Mouse (Mus musculus) heart, embryonic 15.5 days (tissue): Measurements from ENCODE around the gene Rab1a. TPM values are rescaled to one million over a fixed set of nuclear protein-coding genes. Genes with fewer than 3 reads are reported as not detected.
"Not testable (repeated sequence)": the region's sequence is repeated elsewhere in the genome, so short reads cannot be mapped to it uniquely, and the experiment has no call there.

ENCODE experiments used
- ATAC-seq: fragments of 200-750 bp; cut with Nextera tagmentation; replicated peaks from 2 replicates; pipeline ENCODE4 v1.8.0; 2017; ENCODE audit warnings: low read depth, moderate TSS enrichment; ENCODE audit not compliant: insufficient number of reproducible peaks, insufficient read depth, low FRiP score
- H3K27ac ChIP-seq: fragments of 300-500 bp; sonication (generic); 2 replicates; pipeline ENCODE4 v1.5.1; 2015; ENCODE audit warnings: mild to moderate bottlenecking, inconsistent platforms
- H3K27me3 ChIP-seq: fragments of 300-500 bp; sonication (generic); 2 replicates; pipeline ENCODE4 v1.6.1; 2015; ENCODE audit warnings: inconsistent platforms
- H3K36me3 ChIP-seq: fragments of 300-500 bp; sonication (generic); 2 replicates; pipeline ENCODE4 v1.6.1; 2015; ENCODE audit warnings: mild to moderate bottlenecking, inconsistent platforms
- H3K4me1 ChIP-seq: fragments of 300-500 bp; sonication (generic); replicated peaks from 2 replicates; pipeline ENCODE4 v1.6.1; 2015; ENCODE audit warnings: inconsistent platforms
- H3K4me2 ChIP-seq: fragments of 300-500 bp; sonication (generic); 2 replicates; pipeline ENCODE4 v1.6.1; 2015; ENCODE audit warnings: inconsistent platforms, mild to moderate bottlenecking, moderate library complexity
- H3K4me3 ChIP-seq: fragments of 300-500 bp; sonication (generic); 2 replicates; pipeline ENCODE4 v1.5.1; 2015; ENCODE audit warnings: mild to moderate bottlenecking, inconsistent platforms
- H3K9ac ChIP-seq: fragments of 300-500 bp; sonication (generic); 2 replicates; pipeline ENCODE4 v1.6.1; 2015; ENCODE audit warnings: mild to moderate bottlenecking, inconsistent platforms
- H3K9me3 ChIP-seq: fragments of 300-500 bp; sonication (generic); replicated peaks from 2 replicates; pipeline ENCODE4 v1.6.1; 2016; ENCODE audit warnings: inconsistent platforms
- WGBS: fragments of 180-500 bp; shearing (Covaris S2); methylation state at CpG from one replicate; pipeline ENCODE4 v1.1.7; 2015; ENCODE audit warnings: mixed read lengths; 5-methylcytosine and 5-hydroxymethylcytosine counted together
- polyA plus RNA-seq: library from polyadenylated mRNA; unstranded; fragments of >200 nt; fragmentation: Nextera tagmentation; extraction: Ambion mirVana; gene quantifications from 2 replicates; pipeline ENCODE4 v1.2.1, GENCODE M21; 2015

Rab1a gene
- polyA plus RNA-seq, 1 experiment from 2014 or later: 212 TPM

DNA sequence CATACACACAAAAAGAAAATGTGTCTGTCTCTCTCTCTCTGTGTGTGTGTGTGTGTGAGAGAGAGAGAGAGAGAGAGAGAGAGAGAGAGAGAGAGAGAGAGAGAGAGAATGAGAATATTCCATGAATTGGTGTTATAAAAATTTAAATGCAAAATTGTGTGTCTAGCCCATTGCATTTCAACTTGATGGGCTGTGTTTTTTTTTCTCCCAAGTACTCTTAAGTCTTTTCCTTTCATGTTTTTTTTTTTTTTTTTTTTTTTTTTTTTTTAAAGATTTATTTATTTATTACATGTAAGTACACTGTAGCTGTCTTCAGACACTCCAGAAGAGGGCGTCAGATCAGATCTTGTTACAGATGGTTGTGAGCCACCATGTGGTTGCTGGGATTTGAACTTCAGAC, 20.4 kb downstream of the Rab1a start:
- ATAC-seq, H3K4me1 ChIP-seq, H3K27ac ChIP-seq, H3K4me2 ChIP-seq, H3K4me3 ChIP-seq, H3K27me3 ChIP-seq, H3K9ac ChIP-seq, H3K9me3 ChIP-seq: not testable (repeated sequence)
- peaks cover 65% of the 10 kb centered on the region for H3K36me3 ChIP-seq
- WGBS: 78% methylated on average over 1 of the region's 1 CpGs

DNA sequence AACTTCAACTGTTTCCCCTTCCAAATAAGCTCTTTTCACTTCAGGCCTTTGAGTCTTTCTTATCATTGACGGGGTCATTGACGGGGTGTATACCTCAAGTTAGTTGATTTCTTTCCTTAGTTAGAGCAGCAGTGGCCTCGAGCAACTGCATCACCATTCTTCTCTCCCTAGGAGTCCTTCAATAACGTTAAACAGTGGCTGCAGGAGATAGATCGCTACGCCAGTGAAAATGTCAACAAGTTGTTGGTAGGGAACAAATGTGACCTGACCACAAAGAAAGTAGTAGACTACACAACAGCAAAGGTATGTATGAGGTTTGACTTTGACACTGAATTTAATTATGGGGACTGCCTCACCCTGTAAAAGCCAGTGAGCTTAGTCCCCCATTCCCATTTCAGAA, 23.0 kb downstream of the Rab1a start:
- ATAC-seq: no peak
- no peaks in the 10 kb centered on the region for H3K4me1 ChIP-seq
- H3K9ac ChIP-seq: no peak overlapping the region
- no peaks in the 10 kb centered on the region for H3K9me3 ChIP-seq
- H3K27me3 ChIP-seq: no peaks in the 10 kb centered on the region
- no peak overlapping the region for H3K4me2 ChIP-seq
- H3K4me3 ChIP-seq: no peak overlapping the region
- WGBS: 67% methylated on average over 6 of the region's 6 CpGs
- H3K36me3 ChIP-seq: peaks cover 64% of the 10 kb centered on the region
- no peak overlapping the region for H3K27ac ChIP-seq

DNA sequence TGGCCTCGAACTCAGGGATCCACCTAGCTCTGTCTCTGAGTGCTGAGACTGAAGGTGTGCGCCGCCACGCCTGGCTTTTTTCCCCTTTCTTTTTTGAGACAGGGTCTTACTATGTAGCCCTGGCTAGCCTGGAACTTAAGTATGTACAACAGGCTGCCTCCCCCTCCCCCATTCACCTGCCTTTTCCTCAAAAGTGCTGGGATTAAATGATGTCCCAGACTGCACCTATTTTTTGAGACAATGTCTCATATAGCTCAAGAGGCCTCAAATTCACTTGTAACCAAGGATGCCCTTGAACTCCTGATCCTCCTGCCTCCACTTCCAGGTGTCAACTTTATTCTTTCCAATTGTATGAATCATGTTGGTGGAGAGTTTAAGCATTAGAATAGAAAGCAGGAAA, 24.7 kb downstream of the Rab1a start:
- no peak overlapping the region for H3K9ac ChIP-seq
- no peak overlapping the region for H3K4me3 ChIP-seq
- no peak for ATAC-seq
- peaks cover 7% of the 10 kb centered on the region; the same call in 1 of the 2 replicates for H3K4me1 ChIP-seq
- 93% methylated on average over 4 of the region's 4 CpGs for WGBS
- peaks cover 70% of the 10 kb centered on the region for H3K36me3 ChIP-seq
- no peak overlapping the region for H3K27ac ChIP-seq
- H3K27me3 ChIP-seq: no peaks in the 10 kb centered on the region
- H3K4me2 ChIP-seq: no peak overlapping the region
- no peaks in the 10 kb centered on the region for H3K9me3 ChIP-seq

DNA sequence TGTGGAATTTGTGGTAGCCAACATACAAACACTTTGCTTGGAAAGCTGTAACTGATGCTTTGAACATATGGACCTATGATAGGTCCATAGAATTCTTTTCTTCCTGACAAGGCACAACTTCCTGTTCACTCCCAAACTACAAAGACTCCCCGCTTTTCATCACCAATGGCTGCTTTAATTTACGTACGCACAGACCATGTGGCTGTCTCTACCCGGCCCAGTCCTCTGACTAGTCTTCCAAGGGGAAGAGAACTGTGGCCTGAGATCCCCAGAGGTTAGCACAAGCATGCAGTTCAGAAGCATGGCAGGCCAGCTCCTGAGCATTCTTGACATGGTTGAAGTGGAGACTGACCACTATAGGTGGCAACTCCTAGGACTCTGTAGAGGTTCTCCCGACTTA, 27.4 kb downstream of the Rab1a start:
- Histone ChIP-seq H3K9ac (no peak overlapping the region), H3K4me1 (peaks cover 11% of the 10 kb centered on the region; the same call in 1 of the 2 replicates), H3K27ac (no peak overlapping the region), H3K36me3 (peaks cover 64% of the 10 kb centered on the region), H3K4me3 (no peak overlapping the region), H3K4me2 (no peak overlapping the region), H3K27me3 (no peaks in the 10 kb centered on the region), H3K9me3 (no peaks in the 10 kb centered on the region)
- no peak for ATAC-seq
- 76% methylated on average over 5 of the region's 5 CpGs for WGBS

DNA sequence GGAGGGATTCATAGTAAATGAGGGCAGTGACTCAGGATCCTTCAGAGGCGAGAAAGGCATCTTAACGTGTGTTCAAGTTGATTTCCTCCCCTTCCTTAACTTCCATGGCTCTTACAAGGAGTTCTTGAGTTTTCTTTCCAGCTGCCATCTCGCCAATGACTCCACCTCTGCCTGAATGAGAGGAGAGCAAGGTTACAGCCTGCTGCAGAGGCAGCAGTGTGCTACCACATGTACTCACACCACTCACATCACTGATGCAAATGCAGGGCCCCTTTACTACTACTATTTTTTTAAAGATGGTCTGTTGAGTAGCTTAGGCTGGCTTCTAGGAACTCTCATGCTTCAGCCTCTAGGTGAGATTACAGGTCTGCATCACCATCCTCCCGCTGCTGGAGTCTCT, 28.1 kb downstream of the Rab1a start:
- H3K4me3 ChIP-seq: no peak overlapping the region
- no peaks in the 10 kb centered on the region for H3K27me3 ChIP-seq
- H3K4me2 ChIP-seq: no peak overlapping the region
- H3K9ac ChIP-seq: no peak overlapping the region
- peaks cover 68% of the 10 kb centered on the region for H3K36me3 ChIP-seq
- no peaks in the 10 kb centered on the region for H3K9me3 ChIP-seq
- whole genome bisulfite sequencing: 80% methylated on average over 4 of the region's 4 CpGs
- H3K27ac ChIP-seq: no peak overlapping the region
- ATAC-seq: no peak
- peaks cover 11% of the 10 kb centered on the region; the same call in 1 of the 2 replicates for H3K4me1 ChIP-seq

DNA sequence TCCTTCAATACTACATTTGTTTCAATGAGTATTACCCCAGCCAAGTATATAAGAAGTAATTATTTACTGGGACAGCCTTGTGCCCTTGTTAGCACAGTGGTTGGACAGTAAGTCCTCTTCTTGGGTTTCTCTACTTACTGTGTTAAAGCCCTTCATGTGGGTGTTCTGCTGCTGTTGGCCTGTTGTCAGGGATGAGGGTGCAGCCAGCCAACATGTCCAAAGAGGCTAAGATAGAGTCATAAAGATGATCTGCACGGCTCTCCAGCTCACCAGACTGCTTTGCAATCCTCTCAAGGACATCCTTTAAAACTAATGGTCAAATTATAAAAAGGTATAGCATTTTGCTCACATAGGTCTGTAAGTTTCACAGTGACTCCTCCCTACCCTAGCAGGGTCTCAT, 29.1 kb downstream of the Rab1a start:
- Histone ChIP-seq H3K9ac (no peak overlapping the region), H3K9me3 (no peaks in the 10 kb centered on the region), H3K27me3 (no peaks in the 10 kb centered on the region), H3K4me2 (no peak overlapping the region), H3K4me3 (no peak overlapping the region), H3K36me3 (peaks cover 69% of the 10 kb centered on the region), H3K4me1 (peaks cover 11% of the 10 kb centered on the region; the same call in 1 of the 2 replicates), H3K27ac (peak overlapping the region; percentile 84)
- WGBS: 44% methylated on average over 1 of the region's 1 CpGs
- no peak for ATAC-seq

DNA sequence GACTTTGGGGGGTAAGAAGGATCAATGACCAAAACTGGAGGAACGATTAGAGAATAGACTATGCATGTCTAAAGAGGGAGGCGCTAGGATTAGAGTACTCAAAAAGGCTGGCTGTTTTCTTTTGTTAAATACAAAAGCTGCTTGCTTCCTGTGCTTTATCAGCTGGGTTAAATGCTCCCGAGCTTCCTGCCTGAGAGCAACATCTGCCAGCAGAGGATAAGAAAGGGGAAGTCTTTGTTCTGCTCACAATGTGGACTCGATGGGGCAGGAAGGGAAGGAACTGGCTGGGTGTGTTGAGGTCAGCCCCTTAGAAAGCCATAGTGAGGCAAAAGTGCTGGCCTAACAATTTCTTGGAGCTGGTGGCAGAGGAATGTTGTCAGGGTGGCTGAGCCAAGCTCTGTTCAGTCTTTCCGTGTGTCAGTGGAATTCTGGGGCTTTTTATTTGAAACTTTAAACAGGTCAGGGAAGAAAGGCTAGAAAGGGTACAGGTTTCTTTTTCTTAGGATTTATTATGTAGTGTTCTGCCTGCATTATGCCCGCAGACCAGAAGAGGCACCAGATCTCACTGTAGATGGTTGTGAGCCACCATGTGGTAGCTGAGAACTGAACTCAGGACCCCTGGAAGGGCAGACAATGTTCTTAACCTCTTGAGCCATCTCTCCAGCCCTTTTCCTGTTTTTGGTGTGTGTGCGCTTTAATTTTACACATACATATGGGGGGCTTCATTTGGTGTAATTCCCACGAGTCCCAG, 30.1 kb downstream of the Rab1a start:
- no peak overlapping the region for H3K4me2 ChIP-seq
- H3K9me3 ChIP-seq: no peaks in the 10 kb centered on the region
- 48% methylated on average over 8 of the region's 8 CpGs for WGBS
- H3K4me3 ChIP-seq: no peak overlapping the region
- no peak overlapping the region for H3K9ac ChIP-seq
- H3K4me1 ChIP-seq: peaks cover 11% of the 10 kb centered on the region; the same call in 1 of the 2 replicates
- peak; percentile 85 for ATAC-seq
- peak overlapping the region; percentile 84 for H3K27ac ChIP-seq
- peaks cover 71% of the 10 kb centered on the region for H3K36me3 ChIP-seq
- H3K27me3 ChIP-seq: no peaks in the 10 kb centered on the region

DNA sequence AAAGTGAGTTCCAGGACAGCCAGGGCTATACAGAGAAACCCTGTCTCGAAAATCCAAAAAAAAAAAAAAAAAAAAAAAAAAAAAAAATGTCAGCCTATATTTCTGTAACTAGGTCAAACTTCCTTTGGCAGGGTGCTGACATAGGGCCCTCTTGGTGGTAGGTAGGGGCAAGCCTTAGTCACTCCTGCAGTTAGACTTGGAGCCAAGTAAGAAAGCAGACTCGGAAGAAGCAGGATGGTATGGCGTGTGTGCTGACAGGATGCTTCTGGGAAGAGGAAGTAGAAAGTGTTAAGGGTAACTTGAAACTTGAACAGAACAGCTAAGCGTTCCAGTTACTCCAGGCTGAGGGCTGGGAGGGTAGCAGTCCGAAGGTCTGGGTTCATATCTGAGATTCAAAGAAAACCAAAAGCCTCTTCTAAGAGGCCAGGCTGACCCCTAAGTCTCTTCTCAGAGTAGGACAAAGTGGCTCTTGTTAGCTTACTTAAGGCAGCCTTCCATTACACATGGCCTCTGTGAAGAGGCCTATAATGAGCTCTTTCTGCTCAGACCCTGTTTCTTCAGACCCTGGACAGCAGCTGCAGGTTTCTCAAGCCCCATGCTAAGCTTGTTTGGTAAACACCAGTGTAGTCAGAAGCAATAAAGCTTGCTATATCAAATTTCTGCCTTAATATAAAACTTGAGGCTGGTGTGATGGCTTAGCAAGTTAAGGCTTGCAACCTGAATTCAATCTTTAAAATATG, 31.0 kb downstream of the Rab1a start:
- H3K9ac ChIP-seq: no peak overlapping the region
- 64% methylated on average over 5 of the region's 5 CpGs for whole genome bisulfite sequencing
- no peak overlapping the region for H3K4me3 ChIP-seq
- peak overlapping the region; percentile 84 for H3K27ac ChIP-seq
- peaks cover 78% of the 10 kb centered on the region for H3K36me3 ChIP-seq
- no peaks in the 10 kb centered on the region for H3K27me3 ChIP-seq
- H3K4me1 ChIP-seq: peaks cover 11% of the 10 kb centered on the region; the same call in 1 of the 2 replicates
- no peaks in the 10 kb centered on the region for H3K9me3 ChIP-seq
- ATAC-seq: no peak
- H3K4me2 ChIP-seq: no peak overlapping the region

DNA sequence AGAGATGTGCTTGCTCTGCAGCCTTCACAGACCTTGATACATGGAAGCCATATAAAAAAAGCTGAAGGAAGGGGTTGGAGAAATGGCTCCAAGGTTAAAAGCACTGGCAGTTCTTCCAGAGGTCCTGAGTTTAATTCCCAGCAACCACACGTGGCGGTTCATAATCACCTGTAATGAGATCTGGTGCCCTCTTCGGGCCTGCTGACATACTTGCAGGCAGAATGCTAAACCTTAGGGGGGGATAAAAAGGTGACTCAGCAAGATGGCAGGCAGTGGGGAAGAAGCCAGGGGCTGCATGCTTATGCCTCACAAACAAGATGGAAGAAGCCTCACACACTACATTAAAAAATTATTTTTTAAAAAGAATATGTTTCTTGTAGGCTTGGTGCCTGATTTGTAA, 33.0 kb downstream of the Rab1a start:
- Histone ChIP-seq H3K4me1 (peaks cover 11% of the 10 kb centered on the region; the same call in 1 of the 2 replicates), H3K9ac (no peak overlapping the region), H3K4me2 (no peak overlapping the region), H3K27me3 (no peaks in the 10 kb centered on the region), H3K27ac (no peak overlapping the region), H3K9me3 (no peaks in the 10 kb centered on the region), H3K4me3 (no peak overlapping the region), H3K36me3 (peaks cover 77% of the 10 kb centered on the region)
- 67% methylated on average over 3 of the region's 3 CpGs for WGBS
- no peak for ATAC-seq

DNA sequence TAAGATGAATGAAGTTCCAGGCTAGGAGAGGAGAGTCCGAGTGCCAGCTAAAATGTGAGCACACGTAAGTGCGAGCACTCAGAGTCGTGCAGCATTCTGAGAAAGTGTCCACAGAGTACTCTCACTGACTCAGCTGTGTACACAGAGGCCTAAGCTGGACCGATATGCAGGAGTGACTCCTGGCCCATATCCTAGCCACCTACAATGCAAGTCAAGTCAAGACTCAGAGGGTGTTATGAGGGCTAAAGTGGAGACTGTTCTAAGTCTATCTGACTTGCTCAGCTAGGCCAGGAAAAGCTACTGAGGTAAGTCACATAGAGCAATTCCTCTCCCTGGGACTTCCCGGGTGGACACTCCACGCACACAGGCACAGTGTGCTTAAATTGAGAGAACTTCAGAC, 35.8 kb downstream of the Rab1a start:
- H3K36me3 ChIP-seq: peaks cover 79% of the 10 kb centered on the region
- H3K4me3 ChIP-seq: no peak overlapping the region
- no peak overlapping the region for H3K9ac ChIP-seq
- H3K27ac ChIP-seq: no peak overlapping the region
- ATAC-seq: no peak
- 92% methylated on average over 7 of the region's 7 CpGs for WGBS
- no peaks in the 10 kb centered on the region for H3K27me3 ChIP-seq
- no peaks in the 10 kb centered on the region for H3K9me3 ChIP-seq
- H3K4me2 ChIP-seq: no peak overlapping the region
- peaks cover 19% of the 10 kb centered on the region; the same call in 1 of the 2 replicates for H3K4me1 ChIP-seq

DNA sequence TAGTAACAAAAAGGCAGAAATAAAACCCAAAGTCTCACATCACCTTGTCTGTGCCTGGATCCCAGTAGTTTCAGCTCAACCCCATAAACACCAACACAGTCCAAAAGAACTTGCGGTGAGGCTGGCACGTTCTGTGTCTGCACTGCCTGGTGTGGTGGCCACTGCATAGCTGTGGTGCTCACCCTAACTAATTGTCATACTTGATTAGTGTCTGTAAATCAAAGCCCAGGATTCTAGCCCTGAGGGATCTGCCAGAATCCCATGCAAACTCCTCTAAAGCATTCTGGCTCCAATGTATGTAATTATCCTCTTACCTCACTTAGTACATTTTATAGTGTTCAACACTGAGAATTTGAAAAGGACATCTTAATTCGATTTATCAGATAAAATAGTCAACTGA, 36.7 kb downstream of the Rab1a start:
- Histone ChIP-seq H3K4me3 (no peak overlapping the region), H3K4me2 (no peak overlapping the region), H3K9me3 (no peaks in the 10 kb centered on the region), H3K27ac (no peak overlapping the region), H3K4me1 (peaks cover 23% of the 10 kb centered on the region), H3K36me3 (peaks cover 79% of the 10 kb centered on the region), H3K27me3 (no peaks in the 10 kb centered on the region), H3K9ac (no peak overlapping the region)
- WGBS: 89% methylated on average over 3 of the region's 3 CpGs
- ATAC-seq: no peak
